Mouse (Mus musculus) kidney, adult 2 months (tissue): ENCODE results near the gene Cabin1. TPM values are rescaled to one million over a fixed set of nuclear protein-coding genes. Genes with fewer than 3 reads are reported as not detected.
A peak's percentile ranks its signal among the peaks of the same experiment; 100 is the strongest.

Experiments
- DNase-seq: peaks from one replicate; pipeline ENCODE4 v3.0.0; 2021
- H3K27ac ChIP-seq: fragments of 200-500 bp; 2 replicates; pipeline ENCODE4 v1.5.1; 2012; ENCODE audit warnings: low read depth, low read length, control low read depth, inconsistent platforms; ENCODE audit not compliant: insufficient read depth
- H3K27me3 ChIP-seq: fragments of 200-500 bp; replicated peaks from 2 replicates; pipeline ENCODE4 v1.6.1; 2012; ENCODE audit warnings: mild to moderate bottlenecking, moderate library complexity, low read length, inconsistent platforms; ENCODE audit not compliant: control insufficient read depth, insufficient read depth
- H3K36me3 ChIP-seq: fragments of 200-500 bp; 2 replicates; pipeline ENCODE4 v1.6.1; 2012; ENCODE audit warnings: mild to moderate bottlenecking, moderate library complexity, low read length, inconsistent platforms; ENCODE audit not compliant: control insufficient read depth, insufficient read depth
- H3K4me1 ChIP-seq: fragments of 200-500 bp; 2 replicates; pipeline ENCODE4 v1.6.1; 2011; ENCODE audit warnings: low read length; ENCODE audit not compliant: control insufficient read depth, insufficient read depth
- H3K4me3 ChIP-seq: fragments of 200-500 bp; 2 replicates; pipeline ENCODE4 v1.5.1; 2011; ENCODE audit warnings: mild to moderate bottlenecking, low read depth, low read length, control low read depth; ENCODE audit not compliant: insufficient read depth
- CTCF ChIP-seq: fragments of 200-500 bp; conservative IDR thresholded peaks from 2 replicates; pipeline ENCODE4 v1.5.1; 2011; ENCODE audit warnings: low read depth, mild to moderate bottlenecking, control low read depth, low read length, moderate library complexity, mixed read lengths; ENCODE audit not compliant: insufficient read depth, insufficient read length
- POLR2A ChIP-seq: fragments of 200-500 bp; IDR thresholded peaks from one replicate; pipeline ENCODE4 v1.6.1; 2011; ENCODE audit warnings: low read depth, low read length, control low read depth
- WGBS: fragments of 180-500 bp; shearing (Covaris S2); methylation state at CpG from one replicate; pipeline ENCODE4 v1.1.7; 2018; 5-methylcytosine and 5-hydroxymethylcytosine counted together
- polyA plus RNA-seq: library from polyadenylated mRNA; depleted of rRNA; stranded (reverse); fragments of >200 nt; gene quantifications from 2 replicates; pipeline ENCODE4 v1.2.3, GENCODE M21; 2012

The Cabin1 gene
- polyA plus RNA-seq, 1 experiment = 24.6 TPM

DNA sequence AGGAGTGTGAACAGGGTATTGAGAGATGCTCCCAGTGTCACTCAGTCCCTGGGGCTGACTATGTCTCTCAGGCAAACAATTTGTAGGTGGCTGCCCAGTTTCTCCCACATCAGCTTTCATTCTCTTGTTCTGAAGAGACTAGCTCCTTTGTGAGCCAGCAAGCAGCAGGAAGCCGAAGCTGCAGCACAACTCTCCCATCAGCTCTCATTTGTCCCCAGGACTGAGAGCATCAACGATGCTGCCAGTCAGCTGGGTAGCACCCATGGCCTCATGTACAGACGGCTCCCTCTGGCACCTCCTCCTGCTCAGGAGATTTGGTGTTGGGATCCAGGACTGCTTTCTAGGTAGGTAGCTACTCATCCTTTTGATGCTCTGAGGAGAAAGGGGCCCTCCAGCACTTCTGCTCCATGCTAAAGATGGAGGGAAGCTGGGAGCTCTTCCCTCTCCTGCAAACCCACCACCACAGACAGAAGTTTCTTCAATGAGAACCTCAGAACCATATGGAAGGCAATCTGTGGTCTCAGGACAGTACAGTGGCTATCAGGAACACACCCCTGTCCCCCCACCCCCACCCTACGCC, 97.6 kb downstream of the Cabin1 start:
- no peaks in the 10 kb centered on the region for H3K27me3 ChIP-seq
- H3K27ac ChIP-seq = no peak overlapping the region
- no peaks in the 10 kb centered on the region for H3K4me1 ChIP-seq
- H3K36me3 ChIP-seq = no peaks in the 10 kb centered on the region
- peak overlapping the region; percentile 62 for H3K4me3 ChIP-seq
- DNase-seq = no peak
- TF ChIP-seq CTCF = no peak
- TF ChIP-seq POLR2A = no peak
- 68% methylated on average over 4 of the region's 4 CpGs for WGBS

DNA sequence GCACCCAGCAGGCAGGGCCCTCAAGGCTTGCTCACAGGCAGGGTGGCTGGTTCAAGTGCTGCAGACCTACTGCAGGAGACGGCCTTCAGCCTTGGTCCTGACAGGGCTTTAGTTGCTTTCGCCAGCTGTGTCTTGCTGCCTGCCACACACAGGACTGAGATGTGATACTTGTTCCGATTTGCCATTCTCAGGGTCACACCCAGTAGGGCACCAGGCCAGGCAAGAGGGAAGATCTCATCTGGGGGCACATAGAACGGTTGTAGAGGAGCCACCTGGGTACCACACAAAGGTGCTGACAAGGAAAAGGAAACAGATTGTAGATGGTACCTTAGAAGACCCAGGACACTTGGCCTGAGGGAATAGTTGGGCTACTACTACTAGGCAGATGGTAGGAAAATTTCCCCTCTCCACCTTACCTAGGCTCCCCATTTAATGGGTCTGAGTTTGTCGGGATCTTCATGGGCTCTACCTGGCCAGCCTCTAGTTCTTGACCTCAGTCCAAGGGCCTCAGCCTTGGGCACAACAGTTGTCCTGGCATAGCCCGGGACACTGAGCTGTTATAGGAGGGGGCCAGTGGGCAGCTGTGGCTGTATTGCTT, 99.4 kb downstream of the Cabin1 start:
- Histone ChIP-seq H3K27ac (no peak overlapping the region), H3K36me3 (no peaks in the 10 kb centered on the region), H3K27me3 (no peaks in the 10 kb centered on the region), H3K4me3 (no peak overlapping the region), H3K4me1 (no peaks in the 10 kb centered on the region)
- DNase-seq = no peak
- WGBS = 86% methylated on average over 6 of the region's 6 CpGs
- no peak for TF ChIP-seq POLR2A
- no peak for TF ChIP-seq CTCF

DNA sequence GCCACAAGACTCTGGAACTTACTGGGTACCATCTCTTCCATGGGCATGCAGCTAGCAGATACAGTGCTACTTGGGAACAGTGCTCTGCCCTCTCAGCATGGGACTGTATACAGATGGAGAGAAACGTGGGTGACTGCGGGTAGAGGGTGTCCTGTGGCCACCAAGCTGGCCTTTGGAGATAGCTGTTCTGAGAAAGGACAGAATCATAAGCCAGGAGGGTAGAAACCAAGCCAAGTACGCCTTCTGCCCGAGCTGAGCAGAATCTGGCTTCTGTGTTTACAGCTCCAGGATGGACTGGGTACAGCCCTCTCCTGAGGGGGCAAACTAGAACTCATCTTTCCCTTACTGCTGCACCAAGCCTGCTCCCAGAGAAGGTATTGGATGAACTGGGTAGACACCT, 101.6 kb downstream of the Cabin1 start:
- Histone ChIP-seq H3K4me1 (no peaks in the 10 kb centered on the region), H3K36me3 (no peaks in the 10 kb centered on the region), H3K4me3 (no peak overlapping the region), H3K27ac (no peak overlapping the region), H3K27me3 (no peaks in the 10 kb centered on the region)
- TF ChIP-seq POLR2A (no peak), CTCF (no peak)
- peak; percentile 51 for DNase-seq
- 64% methylated on average over 4 of the region's 4 CpGs for WGBS

DNA sequence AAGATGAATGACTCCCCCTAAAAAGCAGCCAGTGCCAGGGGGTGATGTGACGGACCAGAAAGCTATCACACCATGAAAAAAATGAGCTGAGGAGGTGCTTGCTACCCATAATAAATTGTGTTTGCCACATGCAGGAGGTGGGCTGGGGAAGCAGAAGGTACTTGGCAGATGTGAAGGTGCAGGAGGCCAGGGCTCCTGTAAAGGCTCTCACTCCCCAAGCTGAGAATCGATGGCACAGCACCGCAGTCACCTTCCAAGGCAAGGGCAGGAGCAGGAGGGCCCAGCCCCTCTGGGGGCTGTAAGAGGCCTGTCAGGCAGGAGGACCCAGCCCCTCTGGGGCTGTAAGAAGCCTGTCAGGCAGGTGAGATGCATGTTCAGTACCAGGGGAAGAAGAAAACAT, 102.3 kb downstream of the Cabin1 start:
- Histone ChIP-seq H3K4me1 (no peaks in the 10 kb centered on the region), H3K36me3 (no peaks in the 10 kb centered on the region), H3K27me3 (no peaks in the 10 kb centered on the region), H3K27ac (no peak overlapping the region), H3K4me3 (no peak overlapping the region)
- no peak for TF ChIP-seq POLR2A
- no peak for TF ChIP-seq CTCF
- DNase-seq = no peak
- WGBS = 92% methylated on average over 3 of the region's 3 CpGs

DNA sequence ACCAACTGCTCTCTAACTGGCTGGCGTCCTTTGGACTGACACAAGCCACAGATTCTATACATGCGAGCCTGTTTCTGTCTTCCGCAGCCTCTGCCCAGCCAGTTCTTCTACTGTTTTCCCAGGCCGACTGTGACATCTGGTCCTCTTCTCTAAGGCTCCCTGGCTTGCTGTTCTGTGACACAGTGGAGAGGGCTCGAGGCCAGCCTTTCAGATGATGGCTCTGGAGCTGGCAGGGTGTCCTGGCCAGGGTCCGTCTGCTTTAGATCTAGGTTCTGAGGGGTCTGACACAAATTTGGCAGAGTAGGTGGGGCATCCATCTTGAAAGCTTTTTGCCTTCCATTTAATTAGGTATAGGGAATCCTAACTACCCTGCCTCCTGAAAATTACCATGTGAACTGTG, 102.8 kb downstream of the Cabin1 start:
- Histone ChIP-seq H3K4me1 (no peaks in the 10 kb centered on the region), H3K27me3 (no peaks in the 10 kb centered on the region), H3K36me3 (no peaks in the 10 kb centered on the region), H3K27ac (no peak overlapping the region), H3K4me3 (no peak overlapping the region)
- TF ChIP-seq POLR2A (no peak), CTCF (no peak)
- 91% methylated on average over 6 of the region's 6 CpGs for WGBS
- DNase-seq = no peak

DNA sequence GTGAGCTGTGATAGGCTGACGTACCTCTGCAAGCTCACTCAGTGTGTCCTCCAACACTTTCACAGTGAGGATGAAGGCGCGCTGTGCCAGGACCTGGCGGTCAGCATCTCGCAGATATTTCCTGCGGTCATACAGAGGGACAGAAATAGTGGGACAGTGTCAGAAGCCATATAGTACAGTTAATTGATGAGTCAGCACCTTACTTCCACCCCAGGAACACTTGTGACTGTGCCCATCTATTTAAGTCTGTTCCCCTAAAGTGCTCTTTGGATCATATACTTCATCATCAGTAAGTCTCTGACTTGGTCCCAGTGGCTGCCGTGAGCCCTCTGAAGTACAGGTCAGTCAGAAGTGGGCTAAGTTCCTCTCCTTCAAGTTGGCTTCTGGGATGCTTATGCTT, 106.4 kb downstream of the Cabin1 start:
- 95% methylated on average over 7 of the region's 7 CpGs for WGBS
- H3K4me1 ChIP-seq = no peaks in the 10 kb centered on the region; the same call in 1 of the 2 replicates
- H3K27me3 ChIP-seq = no peaks in the 10 kb centered on the region
- no peaks in the 10 kb centered on the region for H3K36me3 ChIP-seq
- no peak overlapping the region for H3K4me3 ChIP-seq
- no peak for TF ChIP-seq POLR2A
- TF ChIP-seq CTCF = no peak
- no peak overlapping the region for H3K27ac ChIP-seq
- no peak for DNase-seq

DNA sequence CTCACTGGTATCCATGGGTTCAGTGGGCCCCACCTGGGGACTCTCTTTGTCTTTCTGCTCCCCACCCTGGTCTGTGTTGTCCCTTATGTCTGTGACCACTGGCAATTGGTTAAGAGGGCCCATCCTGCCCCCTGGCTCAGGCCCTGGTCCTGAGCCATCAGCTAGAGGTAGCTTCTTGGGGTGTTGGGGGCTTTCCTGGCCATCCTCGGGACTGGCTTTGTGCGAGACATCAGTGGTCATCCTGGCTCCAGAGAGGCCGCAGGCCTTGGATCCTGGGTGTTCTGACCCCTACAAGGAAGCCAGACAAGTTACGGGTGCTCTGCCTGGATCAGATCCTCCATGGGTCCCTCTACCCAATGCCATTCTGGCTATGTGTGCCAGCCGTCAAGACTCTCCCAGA, 107.0 kb downstream of the Cabin1 start:
- TF ChIP-seq POLR2A = no peak
- TF ChIP-seq CTCF = no peak
- no peak for DNase-seq
- Histone ChIP-seq H3K4me3 (no peak overlapping the region), H3K4me1 (no peaks in the 10 kb centered on the region; the same call in 1 of the 2 replicates), H3K27ac (no peak overlapping the region), H3K27me3 (no peaks in the 10 kb centered on the region), H3K36me3 (no peaks in the 10 kb centered on the region)
- WGBS = 90% methylated on average over 5 of the region's 5 CpGs
